Mouse (Mus musculus) G1E (cell line): ENCODE results near the gene Caap1. TPM values are rescaled to one million over a fixed set of nuclear protein-coding genes. Genes with fewer than 3 reads are reported as not detected.

Source experiments
- ATAC-seq: 2 replicates; pipeline ENCODE4 v1.8.0; 2016; ENCODE audit warnings: mild to moderate bottlenecking; ENCODE audit not compliant: insufficient number of reproducible peaks, poor library complexity, low FRiP score, severe bottlenecking; ENCODE audit errors: extremely low read depth
- DNase-seq: peaks from one replicate; pipeline ENCODE4 v3.0.0; 2012; ENCODE audit warnings: low spot score
- H3K27me3 ChIP-seq: 2 replicates; pipeline ENCODE4 v1.6.1; 2012; ENCODE audit warnings: mild to moderate bottlenecking, low read length, inconsistent platforms; ENCODE audit not compliant: insufficient read depth
- H3K36me3 ChIP-seq: replicated peaks from 2 replicates; pipeline ENCODE3; 2012; ENCODE audit warnings: mild to moderate bottlenecking, inconsistent platforms
- H3K4me1 ChIP-seq: 2 replicates; pipeline ENCODE4 v1.6.1; 2012; ENCODE audit warnings: low read depth, low read length, inconsistent platforms, mixed read lengths; ENCODE audit not compliant: insufficient read depth
- H3K4me3 ChIP-seq: 2 replicates; pipeline ENCODE4 v1.5.1; 2012; ENCODE audit warnings: low read depth, mild to moderate bottlenecking, inconsistent platforms, low read length, moderate library complexity, mixed read lengths
- H3K9me3 ChIP-seq: replicated peaks from 2 replicates; pipeline ENCODE4 v1.6.1; 2012; ENCODE audit warnings: inconsistent platforms
- CTCF ChIP-seq: IDR thresholded peaks from 2 replicates; pipeline ENCODE4 v1.5.1; 2012; ENCODE audit warnings: low read depth, low read length, inconsistent platforms, mixed read lengths
- GATA1 ChIP-seq: IDR thresholded peaks from 2 replicates; pipeline ENCODE4 v1.6.1; 2012; ENCODE audit warnings: borderline replicate concordance, low read length, inconsistent platforms, mixed read lengths
- GATA2 ChIP-seq: IDR thresholded peaks from 2 replicates; pipeline ENCODE4 v1.6.1; 2012; ENCODE audit warnings: low read depth, low read length, inconsistent platforms, borderline replicate concordance
- POLR2AphosphoS5 ChIP-seq: IDR thresholded peaks from 2 replicates; pipeline ENCODE4 v1.6.1; 2012; ENCODE audit warnings: low read depth, low read length, inconsistent platforms; ENCODE audit not compliant: insufficient replicate concordance
- TAL1 ChIP-seq: conservative IDR thresholded peaks from 2 replicates; pipeline ENCODE4 v1.6.1; 2012; ENCODE audit warnings: low read depth, low read length, inconsistent platforms, mixed read lengths
- polyA plus RNA-seq: library from polyadenylated mRNA; stranded (reverse); fragments of >175 nt; gene quantifications from 2 replicates; pipeline ENCODE4 v1.2.3, GENCODE M21; 2012
- total RNA-seq, 2 experiments: library from RNA; stranded (forward) in 1 of 2; stranded (reverse) in 1 of 2; fragments of 200-1000 nt in 1 of 2; fragments of >200 nt in 1 of 2; fragmentation: Nextera tagmentation in 1 of 2; gene quantifications; 2 replicates each; pipeline ENCODE4 v1.2.3; 2014 to 2017

Caap1 gene
- total and polyA plus RNA-seq, 3 experiments = 4.7 to 44.6 (median 44.4) TPM

- H3K36me3 ChIP-seq = peaks cover 4% of the 10 kb centered on the region
- TF ChIP-seq TAL1 = no peak
- TF ChIP-seq POLR2AphosphoS5 = no peak
- TF ChIP-seq CTCF = no peak
- TF ChIP-seq GATA2 = no peak
- no peak for TF ChIP-seq GATA1
- no peak for ATAC-seq
These were observed 101.7 kb downstream of the Caap1 start for GRCm38 (mm10) chr4:94454857-94455256.

More at GRCm38 (mm10) chr4:94454857-94455256, 101.7 kb downstream of the Caap1 start:
- no peak overlapping the region for H3K4me3 ChIP-seq
- no peak for DNase-seq
- no peaks in the 10 kb centered on the region for H3K9me3 ChIP-seq
- peaks cover 9% of the 10 kb centered on the region for H3K4me1 ChIP-seq
- no peaks in the 10 kb centered on the region for H3K27me3 ChIP-seq

Other genes with a start within 250 kb of the Caap1 start
- gene Gm10306, start 250 bp downstream of the Caap1 start, total RNA-seq (2014; fragmentation: Nextera tagmentation) = not detected in 2 replicates
- gene Gm10306, start 250 bp downstream of the Caap1 start, total RNA-seq (2017) = 0.81 TPM in 1 of 2 replicates, not detected in the other
- not detected in 2 replicates for gene Gm10306, start 250 bp downstream of the Caap1 start, polyA plus RNA-seq
- gene Plaa, start 46.4 kb upstream of the Caap1 start, total RNA-seq (2014; fragmentation: Nextera tagmentation) = 98.8 and 109 TPM in 2 replicates
- 114 and 117 TPM in 2 replicates for gene Plaa, start 46.4 kb upstream of the Caap1 start, total RNA-seq (2017)
- 62.9 and 77.6 TPM in 2 replicates for gene Plaa, start 46.4 kb upstream of the Caap1 start, polyA plus RNA-seq
- gene Ift74, start 57.7 kb upstream of the Caap1 start, total RNA-seq (2014; fragmentation: Nextera tagmentation) = 10.5 and 17.6 TPM in 2 replicates
- 16.8 and 17.7 TPM in 2 replicates for gene Ift74, start 57.7 kb upstream of the Caap1 start, total RNA-seq (2017)
- gene Ift74, start 57.7 kb upstream of the Caap1 start, polyA plus RNA-seq = 1.4 and 1.8 TPM in 2 replicates
- gene Lrrc19, start 93.3 kb upstream of the Caap1 start, total RNA-seq (2014; fragmentation: Nextera tagmentation) = not detected in 2 replicates
- not detected in 2 replicates for gene Lrrc19, start 93.3 kb upstream of the Caap1 start, total RNA-seq (2017)
- not detected in 2 replicates for gene Lrrc19, start 93.3 kb upstream of the Caap1 start, polyA plus RNA-seq
- not detected in 2 replicates for gene Tek, start 182.5 kb upstream of the Caap1 start, total RNA-seq (2014; fragmentation: Nextera tagmentation)
- gene Tek, start 182.5 kb upstream of the Caap1 start, total RNA-seq (2017) = under 0.01 and 0.05 TPM in 2 replicates
- gene Tek, start 182.5 kb upstream of the Caap1 start, polyA plus RNA-seq = not detected in 2 replicates